Mouse (Mus musculus) activated CD4-positive, CD25-positive, alpha-beta regulatory T cell, adult 9 weeks (primary cell): ENCODE data around the gene Vmn1r159. TPM values are rescaled to one million over a fixed set of nuclear protein-coding genes. Genes with fewer than 3 reads are reported as not detected.

Experiments
- polyA plus RNA-seq: library from polyadenylated mRNA; unstranded; fragments of 100-300 nt; shearing (Covaris generic); gene quantifications from one replicate; pipeline ENCODE4 v1.2.1, GENCODE M21; 2017

Vmn1r159 gene
- not detected for polyA plus RNA-seq

GRCm38 (mm10) chr7:22843505-22843904 lies at the start of gene Vmn1r159:
Vmn1r159 (minus strand) TSS chr7:22843605.

DNA sequence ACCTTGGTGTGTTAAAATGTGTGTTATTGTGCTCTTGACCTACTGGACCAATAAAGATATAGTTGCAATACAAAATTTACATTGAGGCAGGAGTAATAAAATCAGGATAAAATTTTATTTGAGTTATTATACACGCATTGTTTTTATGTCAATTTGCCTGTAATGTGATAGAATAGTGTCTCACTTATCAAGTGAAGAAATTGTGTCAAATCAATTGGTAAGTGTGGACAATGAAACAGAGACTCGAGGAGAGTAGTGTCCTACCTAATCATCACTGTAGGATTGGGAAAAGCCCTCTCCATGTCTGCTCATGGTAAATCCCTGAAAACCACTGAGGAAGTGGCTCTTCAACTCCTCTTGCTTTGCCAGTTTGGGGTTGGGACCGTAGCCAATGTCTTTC lies 27.5 kb upstream of the Vmn1r159 start, which contains the start of gene Vmn1r160:
Vmn1r160 (plus strand) TSS at position 301 of the 400 bp plus-strand sequence.

Other genes starting within 250 kb of the Vmn1r159 start
- not detected for gene Vmn1r155, start 185.6 kb downstream of the Vmn1r159 start, polyA plus RNA-seq
- not detected for gene Gm8693, start 151.3 kb downstream of the Vmn1r159 start, polyA plus RNA-seq
- gene Gm4567, start 123.9 kb downstream of the Vmn1r159 start, polyA plus RNA-seq, result not detected
- not detected for gene Vmn1r157, start 81.9 kb downstream of the Vmn1r159 start, polyA plus RNA-seq
- not detected for gene Vmn1r158, start 52.8 kb downstream of the Vmn1r159 start, polyA plus RNA-seq
- gene Vmn1r160, start 27.6 kb upstream of the Vmn1r159 start, polyA plus RNA-seq, result not detected
- gene Gm4214, start 141.1 kb upstream of the Vmn1r159 start, polyA plus RNA-seq, result not detected
- gene Gm4216, start 176.3 kb upstream of the Vmn1r159 start, polyA plus RNA-seq, result not detected
- gene Vmn1r163, start 211.9 kb upstream of the Vmn1r159 start, polyA plus RNA-seq, result not detected
- not detected for gene Gm8720, start 223.9 kb upstream of the Vmn1r159 start, polyA plus RNA-seq